Mouse (Mus musculus) spleen, postnatal 14 days (tissue): ENCODE measurements around the gene Traf2.

Experiments
- DNase-seq, 2 experiments: peaks; one replicate each; pipeline ENCODE4 v3.0.0; 2021 to 2022; ENCODE audit warnings: low spot score in 2 of 2

Traf2 gene

DNA sequence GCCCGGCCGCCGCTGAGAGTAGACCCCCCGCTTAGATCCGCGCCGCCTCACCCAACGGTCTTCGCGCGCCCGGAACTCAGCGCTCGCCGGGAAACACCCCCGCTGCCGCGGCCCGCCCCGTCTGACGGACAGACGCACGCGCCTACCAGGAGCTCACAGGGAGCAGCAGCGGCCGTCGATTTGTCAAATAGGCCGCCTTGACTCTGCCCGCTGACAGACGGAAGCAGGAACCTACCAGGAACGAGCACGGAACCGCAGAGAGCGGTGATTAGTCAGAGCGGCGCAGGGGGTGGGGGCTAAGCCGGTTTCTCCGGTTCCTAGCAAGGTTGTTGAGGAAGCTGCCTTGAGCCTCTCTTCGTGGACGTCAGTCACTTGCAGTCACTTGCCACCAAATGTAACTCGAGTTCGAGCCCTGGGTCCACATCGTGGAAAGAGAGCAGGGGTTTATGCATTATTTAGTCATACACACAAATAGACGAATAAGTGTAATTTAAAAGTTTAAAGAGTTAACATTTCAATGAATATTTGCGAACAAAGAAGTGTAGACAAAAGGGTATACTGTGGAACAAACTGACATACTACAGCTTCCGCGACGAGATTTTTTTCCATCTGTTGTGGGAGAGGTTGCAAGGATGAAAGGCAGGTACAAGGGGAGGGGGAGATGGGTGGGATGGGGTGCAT lies at the start of gene Traf2:
TSS of gene Traf2 (minus strand) at position 130 of the 681 bp plus-strand sequence.
- peak; percentile 96 to 97 for DNase-seq

DNA sequence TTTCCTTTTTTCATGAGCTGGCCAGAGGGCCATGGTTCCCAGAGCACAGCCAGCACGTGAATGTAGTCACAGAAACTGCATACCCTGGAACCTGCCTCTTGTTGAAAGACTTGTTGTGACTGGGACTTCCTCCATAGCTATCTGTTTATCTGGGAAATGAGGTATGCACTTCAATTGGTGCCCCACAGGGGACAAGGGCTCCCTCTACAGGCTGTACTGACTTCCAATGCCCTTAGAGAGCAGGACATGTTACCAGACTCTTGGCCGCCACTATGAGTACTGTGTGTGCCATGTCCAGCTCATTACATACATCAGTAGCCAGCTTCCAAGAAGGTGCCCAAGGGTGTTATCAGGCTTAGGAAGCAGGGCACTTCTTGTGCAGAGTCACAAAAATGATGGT lies 45.1 kb upstream of the Traf2 start:
- DNase-seq: no peak

DNA sequence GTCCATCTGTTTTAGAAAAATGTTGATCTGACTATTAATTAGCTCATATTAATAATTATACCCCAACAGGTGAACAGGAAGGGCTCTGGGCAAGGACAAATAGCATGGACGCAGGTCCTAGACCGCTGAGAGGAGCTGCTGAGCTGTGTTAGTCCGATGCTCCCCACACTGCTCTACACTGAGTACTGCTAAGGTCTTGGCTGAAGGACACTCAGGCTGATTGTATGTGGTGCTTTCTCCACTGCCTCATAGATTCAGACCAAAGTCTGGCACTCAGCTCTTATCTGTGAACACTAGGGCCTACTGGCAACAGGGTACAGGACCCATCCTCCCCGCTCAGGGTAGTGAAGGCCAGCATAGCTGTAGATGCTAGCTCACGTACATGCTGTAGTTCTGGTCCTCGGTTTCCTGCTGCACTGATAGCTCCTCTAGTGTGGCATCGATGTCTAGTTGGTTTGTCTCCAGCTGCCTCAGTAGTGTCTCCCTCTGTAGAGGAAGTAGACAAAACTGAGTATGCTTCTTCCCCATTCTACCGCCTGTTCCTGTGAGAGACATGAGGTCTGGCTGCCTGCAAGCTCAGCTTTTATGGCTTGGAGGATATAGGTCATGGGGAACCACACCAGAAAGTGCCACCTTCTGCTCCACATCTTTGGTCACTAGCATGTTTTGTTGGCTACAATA lies 41.6 kb upstream of the Traf2 start:
- DNase-seq: no peak

DNA sequence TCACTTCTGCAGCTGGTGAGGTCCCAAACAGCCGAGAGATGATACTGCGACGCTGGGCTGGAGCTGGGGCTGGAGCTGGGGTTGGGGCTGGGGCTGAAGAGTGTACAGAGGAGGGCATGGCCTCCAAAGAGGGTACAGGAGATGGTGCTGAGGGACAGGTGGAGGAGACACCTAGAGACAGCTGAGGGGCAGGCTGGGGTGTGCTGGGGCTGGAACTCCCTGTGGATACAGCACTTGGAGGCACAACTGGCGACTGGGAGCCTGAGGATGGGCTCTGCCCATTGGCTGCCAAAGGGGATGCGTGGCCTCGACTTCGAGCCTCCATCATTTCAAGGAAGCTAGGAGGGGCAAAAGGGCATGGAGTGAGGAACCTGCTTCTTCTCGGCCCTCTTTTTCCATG lies 40.5 kb upstream of the Traf2 start:
- DNase-seq: no peak

DNA sequence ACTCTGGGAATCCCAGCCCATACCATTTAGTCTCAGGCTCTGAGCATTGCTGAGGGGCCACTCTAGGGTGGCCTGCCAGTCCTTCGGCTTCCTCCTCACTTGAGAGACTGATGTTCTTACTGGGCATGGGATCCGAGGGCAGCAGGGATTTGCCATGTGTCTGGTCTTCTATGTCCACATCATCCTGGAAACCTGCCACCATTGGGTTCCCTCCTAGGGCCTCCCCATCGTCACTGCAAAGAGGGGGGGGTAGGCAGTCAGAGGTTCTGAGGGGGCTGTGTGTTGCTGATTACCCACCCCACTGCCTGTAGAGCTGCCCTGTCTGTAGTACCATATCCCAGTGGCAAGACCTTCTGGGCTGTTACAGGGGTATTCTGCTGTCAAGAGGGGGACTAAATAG lies 38.9 kb upstream of the Traf2 start:
- DNase-seq: no peak

DNA sequence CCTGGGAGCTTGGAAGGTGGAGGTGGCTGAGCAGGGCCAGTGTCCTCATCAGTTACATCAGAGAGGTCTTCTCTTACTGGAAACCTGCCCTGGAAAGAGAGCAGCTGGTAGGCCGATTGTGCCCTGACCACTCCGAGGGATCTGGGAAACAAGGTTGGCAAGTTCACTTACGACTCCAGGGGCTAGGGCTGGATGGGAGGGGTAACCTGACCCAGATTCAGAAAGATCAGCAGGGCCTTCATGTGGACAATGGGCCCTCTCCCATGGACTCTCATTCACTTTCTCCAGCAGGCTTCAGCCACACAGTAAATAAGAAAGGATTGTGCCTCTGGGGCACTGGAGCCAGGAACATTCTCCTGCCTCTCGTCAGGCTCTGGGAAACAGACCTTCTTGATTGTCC lies 38.1 kb upstream of the Traf2 start:
- DNase-seq: no peak

DNA sequence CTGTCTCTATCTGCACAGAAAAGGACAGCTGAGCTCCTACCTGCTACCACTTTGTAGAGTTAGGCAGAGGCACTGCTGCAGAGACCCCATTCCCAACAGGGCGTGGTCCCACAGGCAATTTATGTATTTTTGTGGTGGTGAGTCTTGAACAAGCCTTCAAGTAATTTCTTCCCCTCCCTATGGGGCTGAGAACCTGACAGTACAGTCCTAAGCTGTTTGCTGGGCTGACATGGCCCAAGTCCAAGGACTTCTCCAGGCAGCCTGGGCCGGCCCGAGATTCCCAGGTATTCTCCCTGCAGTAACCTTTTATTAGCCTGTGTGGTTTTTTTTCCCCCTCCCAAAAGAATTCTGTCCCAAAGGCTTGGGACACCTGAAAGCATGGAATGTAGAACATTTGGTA lies 37.4 kb upstream of the Traf2 start:
- no peak for DNase-seq

DNA sequence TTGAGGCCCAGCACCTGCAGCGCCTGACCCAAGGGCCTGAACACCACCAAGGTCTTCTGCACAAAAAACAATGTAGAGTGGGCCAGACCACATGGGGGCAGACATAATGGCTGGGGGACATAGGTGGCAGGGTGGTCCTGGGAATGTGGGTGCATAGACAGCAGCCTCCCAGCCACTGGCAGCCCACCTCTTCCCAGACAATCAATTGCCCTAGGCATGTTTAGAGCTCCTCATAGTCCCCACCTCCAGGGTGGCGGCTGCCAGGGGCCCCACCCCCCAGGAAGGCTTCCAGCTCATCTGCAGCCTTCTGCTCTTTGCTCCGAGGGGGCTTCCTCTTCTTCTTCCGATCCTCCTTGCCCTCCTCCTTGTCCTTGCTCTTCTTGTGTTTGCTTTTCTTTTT lies 36.8 kb upstream of the Traf2 start:
- no peak for DNase-seq

DNA sequence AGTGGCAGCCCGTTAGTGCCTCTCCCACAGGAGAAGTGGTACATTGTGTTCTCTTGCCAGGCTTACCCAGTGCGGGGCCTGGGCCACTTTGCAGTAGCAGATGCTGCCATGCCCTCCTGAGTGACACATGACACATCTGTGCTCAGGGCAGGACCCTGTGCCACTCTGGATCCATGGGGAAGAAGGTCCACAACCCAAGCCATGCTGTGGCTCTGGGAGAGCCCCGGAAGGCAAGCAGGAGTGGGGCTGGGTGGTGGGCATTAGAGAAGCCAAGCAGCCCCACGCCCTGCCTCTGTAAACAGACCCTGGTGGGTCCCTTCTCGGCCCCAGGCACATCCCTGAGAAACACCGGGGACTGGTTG lies 36.4 kb upstream of the Traf2 start:
- no peak for DNase-seq

DNA sequence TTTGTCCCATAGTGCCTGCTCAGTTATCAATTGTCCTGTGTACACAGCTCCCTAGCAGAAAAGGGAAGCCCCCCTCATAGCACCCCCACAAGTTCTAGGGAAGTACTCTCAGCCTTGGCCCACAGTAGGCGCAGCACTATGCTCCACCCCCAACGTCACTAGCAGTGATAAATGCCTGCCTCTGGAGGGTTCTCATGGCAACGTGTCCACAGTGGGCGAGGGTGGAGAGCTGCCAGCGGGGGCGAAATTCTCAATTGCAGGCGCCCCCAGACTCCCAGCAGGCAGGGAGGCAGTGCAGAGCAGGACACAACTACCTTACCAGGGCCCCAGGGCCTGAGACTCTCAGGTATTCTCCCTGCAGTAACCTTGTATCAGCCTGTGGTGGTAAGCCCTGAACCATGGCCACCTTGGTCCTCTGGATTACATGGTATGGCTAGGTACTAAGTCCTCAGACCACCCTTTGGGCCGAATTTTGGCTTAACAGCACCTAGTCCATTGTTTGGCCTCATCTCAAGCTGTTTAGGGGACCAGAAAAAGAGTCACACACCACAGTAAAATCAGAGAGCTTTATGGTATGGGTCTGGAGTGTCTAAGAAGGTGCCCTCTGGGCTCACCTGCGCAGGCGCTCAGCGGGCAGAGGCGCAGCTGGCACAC lies 35.9 kb upstream of the Traf2 start:
- DNase-seq: no peak

DNA sequence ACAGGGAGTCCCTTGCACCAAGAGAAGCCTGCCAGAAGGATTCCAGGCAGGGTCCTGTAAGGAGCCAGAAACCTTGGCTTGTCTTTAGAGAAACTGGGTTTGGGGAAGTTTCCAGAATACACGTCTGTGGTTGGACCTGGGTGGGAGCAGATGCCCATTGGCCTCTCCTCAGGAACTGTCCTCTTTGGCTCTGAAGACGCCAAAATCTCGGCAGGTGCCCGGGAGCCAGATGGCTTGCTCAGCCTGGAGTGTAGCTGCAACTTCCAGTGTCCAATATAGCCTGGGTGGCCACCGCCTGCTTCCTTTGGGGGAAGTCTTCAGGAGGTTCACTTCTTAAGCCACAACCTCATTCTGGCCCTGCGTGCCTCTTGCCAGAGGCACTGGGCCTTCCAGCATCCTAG lies 35.2 kb upstream of the Traf2 start:
- no peak for DNase-seq

DNA sequence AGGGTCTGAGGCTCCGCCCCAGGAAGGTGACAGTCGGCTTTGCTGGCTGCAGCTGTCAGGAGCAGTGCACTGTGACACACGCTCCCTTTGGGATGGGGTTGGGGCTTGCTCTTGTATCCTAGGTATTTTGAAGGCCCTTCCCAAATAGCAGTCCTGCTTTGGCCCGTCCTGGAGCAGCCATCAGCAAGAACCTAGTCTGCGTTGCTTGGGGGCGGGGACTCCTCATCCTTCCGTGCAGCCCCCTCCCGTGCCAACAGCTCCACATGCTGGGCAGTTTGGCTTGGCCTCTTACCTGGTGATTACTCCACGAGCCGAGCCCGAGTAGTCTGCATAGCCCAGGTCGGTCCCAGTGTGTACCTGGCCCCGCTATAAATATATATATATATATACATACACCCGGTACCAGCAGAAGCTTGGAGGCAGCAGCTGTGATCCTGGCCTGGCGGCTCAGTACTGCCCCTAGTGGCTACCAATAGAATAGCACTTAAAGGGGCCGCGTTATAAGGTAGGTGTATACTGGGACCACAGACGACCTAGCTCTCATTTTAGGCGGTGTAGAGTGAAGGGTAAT lies 34.6 kb upstream of the Traf2 start, which contains the start of gene Ajm1:
TSS of gene Ajm1 (minus strand) at position 464 of the 571 bp plus-strand sequence.
- peak in 1 of 2 experiments; percentile 45 for DNase-seq

DNA sequence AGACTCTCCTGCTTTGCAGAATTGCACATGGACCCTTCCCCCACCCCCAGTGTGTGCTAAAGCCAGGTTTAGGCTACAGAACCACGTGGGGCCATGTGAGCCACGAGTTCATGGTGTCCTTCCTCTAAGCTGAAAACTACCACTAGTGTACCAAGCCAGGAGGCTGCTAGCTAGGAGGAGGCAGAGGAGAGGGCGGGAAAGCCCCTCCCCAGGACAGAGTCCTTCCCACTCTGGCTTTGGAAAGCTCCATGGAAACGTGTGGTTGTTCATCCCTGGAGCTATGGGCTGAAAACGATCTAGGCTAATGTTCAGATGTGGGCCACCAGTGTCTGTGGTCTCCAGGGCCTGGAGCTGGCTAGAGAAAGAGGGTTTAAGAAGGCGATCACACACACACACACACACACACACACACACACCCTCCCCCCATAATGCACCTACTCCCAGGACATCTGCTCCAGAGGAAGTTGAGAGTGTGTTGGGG lies 33.9 kb upstream of the Traf2 start:
- no peak for DNase-seq

DNA sequence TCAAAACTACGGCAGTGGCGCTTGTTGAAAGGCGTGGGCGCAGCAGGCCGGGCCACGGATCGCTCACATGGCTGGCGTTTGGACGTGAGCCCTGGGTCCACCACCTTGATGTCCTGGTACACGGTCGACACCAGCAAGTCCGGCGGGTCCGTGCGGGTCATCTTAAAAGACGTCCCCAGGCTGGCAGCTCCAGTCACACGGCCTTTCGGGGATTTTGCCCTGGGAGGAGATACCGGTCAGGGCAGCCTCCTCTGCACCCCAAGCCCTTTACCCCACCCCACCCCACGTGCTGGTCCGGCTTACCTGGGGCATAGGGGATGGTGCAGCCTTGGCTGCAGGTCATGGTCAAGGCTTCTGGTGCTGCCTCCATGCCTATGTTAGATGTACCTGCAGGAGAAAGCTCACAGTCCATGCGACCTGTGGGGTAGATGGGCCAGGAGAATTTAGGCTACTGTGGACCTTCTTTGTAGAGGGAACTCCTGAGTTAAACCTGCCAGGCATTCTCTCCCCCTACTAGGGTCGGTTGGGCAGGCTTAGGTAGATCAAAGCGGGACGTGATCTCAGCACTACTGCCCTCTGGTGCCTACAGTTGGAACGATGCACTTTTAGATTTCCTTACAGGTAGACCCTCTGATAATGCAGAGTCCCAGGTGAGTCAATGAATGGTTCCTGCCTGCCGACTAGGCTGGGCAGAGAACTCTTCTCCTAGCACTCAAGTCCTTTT lies 33.2 kb upstream of the Traf2 start:
- DNase-seq: peak in 1 of 2 experiments; percentile 49

DNA sequence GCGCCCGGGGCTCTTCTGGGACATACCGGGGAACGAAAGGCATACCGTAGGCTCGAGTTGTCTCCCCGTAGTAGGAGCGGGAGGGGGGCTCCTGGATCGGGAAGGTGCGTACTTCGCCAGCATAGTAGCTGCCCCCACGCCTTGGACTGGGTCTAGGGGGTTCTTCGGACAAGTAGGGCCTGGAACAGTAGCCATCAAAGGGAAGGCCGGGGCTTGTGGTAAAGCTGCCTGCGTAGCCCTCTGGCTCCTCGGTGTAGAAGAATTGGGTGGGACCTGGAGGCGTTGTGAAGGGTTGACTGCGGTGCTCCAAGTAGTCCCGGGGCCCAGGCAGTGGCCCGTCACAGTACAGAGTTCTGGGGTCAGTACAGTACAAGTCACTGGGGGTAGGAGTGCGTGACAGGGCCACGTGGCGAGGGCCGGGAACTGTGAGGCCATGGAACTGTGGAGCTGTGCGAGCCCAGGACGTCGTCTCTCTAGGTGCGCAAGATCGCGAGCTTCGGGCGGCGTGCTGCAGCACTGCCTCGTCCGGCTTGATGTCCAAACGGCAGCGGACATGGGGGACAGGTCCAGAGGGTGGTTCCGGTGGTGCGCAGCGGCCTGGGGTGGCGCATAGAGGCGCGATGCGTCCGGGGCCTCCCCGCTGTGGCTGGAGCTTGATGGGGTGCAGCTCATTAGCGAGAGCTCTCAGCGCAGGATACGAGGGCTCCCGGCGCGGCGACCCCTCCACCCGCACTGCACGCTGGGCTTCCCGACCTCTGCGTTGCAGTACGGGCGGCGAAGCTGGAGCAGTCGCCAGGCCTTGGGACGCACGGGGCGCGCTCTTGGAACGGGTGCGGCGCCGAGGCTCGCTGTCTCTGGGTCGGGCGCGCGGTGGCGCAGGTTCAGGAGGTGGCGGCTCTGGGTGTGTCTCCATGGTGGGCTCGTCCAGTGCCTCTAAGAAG lies 32.3 kb upstream of the Traf2 start:
- no peak for DNase-seq

DNA sequence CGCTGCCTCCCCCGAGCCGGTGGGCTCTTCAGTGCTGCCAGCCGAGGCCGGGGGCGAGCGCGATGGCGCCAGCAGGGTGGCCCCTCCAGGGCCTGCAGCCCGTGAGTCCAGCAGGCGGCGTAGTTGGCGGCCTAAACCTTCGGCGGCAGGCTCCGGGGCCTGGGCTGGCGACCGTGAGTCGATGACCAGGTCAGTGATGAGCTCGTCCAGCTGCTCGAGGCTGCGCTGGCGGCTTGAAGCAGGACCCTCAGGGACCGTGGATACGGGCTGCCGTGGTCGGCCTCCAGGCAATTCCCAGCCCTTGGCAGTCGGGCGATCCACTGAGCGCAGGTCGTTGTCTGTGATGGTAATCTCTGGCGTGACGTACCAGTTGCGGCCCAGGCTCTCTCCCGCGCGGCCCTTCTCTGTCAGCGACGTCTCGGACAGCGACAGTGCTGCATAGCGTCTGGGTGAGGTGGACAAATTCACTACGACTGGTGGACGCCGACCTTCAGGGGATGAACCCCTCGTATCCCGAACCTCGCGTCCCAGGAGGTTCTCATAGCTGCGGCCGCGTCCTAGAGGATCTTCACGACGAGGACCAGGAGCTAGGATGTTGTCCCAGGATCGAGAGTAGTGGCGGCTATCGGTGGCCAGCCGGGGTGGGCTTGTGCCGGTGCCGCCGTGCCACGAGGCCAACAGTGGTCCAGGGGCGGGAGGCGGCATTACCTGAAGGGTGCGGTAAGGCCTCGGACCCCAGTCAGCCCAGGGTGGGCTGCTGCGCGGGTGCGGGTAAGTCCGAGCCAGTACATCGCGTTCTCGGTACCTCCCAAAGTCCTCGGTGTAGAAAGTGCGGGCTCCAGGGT lies 31.4 kb upstream of the Traf2 start:
- no peak for DNase-seq

DNA sequence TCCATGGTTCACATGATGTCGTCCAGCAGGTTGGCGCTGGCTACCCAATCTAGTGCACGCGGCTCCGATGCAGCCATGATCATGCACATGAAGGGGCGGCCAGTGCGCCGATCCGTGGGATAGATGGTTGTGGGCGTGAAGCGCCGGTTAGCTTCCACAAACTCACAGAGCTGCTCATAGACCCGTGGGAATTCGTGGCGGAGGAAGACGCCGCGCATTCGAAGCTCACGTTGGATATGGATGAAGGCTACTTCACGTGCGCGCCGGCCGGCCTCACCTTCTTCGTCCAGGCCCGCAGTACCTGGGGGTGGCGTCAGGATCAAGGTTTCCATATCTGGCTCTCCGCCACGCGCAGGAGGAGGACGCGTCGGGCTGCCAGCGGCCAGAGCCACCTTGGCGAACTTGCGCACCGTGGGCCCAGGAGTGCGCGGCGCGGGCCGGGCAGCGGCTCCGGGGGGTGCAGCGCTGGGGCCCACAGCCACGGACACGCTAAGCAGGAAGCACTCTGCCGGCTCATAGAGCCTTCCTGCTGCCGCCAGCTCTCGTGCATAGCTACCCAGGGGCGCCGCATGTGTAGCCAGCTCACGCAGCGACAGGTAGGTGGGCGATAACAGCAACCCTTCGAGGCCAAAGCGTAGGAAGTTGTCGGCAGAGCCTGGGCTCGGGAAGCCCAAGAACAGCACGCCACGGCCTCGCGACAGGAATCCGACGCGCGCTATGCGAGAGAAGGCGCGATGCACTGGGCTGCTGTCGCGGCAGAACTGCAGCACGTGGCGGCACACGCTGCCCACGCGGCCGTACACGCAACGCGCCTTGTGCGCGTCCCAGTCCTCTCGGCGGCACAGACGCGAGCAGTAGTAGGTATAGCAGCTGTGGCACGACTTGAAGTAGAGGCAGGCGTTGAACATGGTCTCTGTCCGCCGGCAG lies 30.5 kb upstream of the Traf2 start:
- no peak for DNase-seq

DNA sequence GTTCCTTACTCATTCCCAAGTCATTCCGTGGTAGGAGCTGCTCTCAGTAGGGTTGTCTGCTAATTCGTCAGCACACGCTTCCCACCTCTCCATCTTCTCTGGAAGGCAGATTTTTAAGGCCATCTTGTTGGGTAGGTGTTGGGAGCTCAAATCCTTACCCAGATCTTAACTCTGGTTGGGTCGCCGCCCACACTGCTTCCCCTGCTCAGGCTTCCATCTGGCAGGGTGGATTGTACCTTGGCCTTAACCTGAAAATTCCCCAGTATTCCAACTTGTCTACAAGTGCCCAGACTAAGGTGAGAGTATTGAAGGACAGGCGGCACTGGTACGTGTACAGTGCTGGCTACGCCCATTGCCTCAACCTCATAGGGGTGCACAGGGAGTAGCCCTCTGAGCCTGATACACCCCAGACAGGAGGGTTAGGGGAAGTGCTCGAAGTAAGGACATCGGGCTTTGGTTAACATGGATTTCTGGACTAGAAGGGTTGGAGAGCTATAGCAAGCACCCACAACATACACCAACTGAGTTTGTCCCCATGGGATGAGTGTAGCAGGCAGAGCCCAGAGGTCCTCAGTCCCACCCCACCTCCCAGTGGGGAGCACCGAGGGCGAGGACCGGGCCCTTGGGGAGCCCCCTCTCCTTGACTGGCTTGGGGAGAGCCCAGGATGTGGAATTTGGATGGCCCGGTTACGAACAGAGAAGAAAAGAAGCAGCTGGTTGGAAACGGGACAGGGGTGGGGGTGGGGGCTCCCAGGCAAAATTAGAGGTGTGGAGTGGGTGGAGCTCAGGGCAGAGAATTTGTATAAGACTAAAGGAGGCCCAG lies 29.5 kb upstream of the Traf2 start:
- no peak for DNase-seq
